Mouse (Mus musculus) heart, embryonic 11.5 days (tissue): ENCODE measurements at regions not wholly inside any gene's neighbourhood (a gene's known extent, or its start where the extent isn't known, plus 50 kb on each side); places are given as distances from the start of the nearest gene placed in this dataset.

Source experiments
- ATAC-seq: fragments of 200-750 bp; cut with Nextera tagmentation; replicated peaks from 2 replicates; pipeline ENCODE4 v1.8.0; 2017; ENCODE audit warnings: moderate library complexity; ENCODE audit not compliant: insufficient number of reproducible peaks, low FRiP score, low TSS enrichment
- H3K27ac ChIP-seq: fragments of 300-500 bp; sonication (generic); 2 replicates; pipeline ENCODE4 v1.5.1; 2014; ENCODE audit warnings: mild to moderate bottlenecking, low read depth, low read length
- H3K27me3 ChIP-seq: fragments of 300-500 bp; sonication (generic); 2 replicates; pipeline ENCODE4 v1.6.1; 2014; ENCODE audit warnings: mild to moderate bottlenecking, low read length, mixed read lengths; ENCODE audit not compliant: control insufficient read depth, insufficient read depth
- H3K36me3 ChIP-seq: fragments of 300-500 bp; sonication (generic); 2 replicates; pipeline ENCODE4 v1.6.1; 2014; ENCODE audit warnings: mild to moderate bottlenecking, low read length, moderate library complexity, mixed read lengths; ENCODE audit not compliant: control insufficient read depth, insufficient read depth
- H3K4me1 ChIP-seq: fragments of 300-500 bp; sonication (generic); 2 replicates; pipeline ENCODE4 v1.6.1; 2014; ENCODE audit warnings: low read length; ENCODE audit not compliant: control insufficient read depth, insufficient read depth
- H3K4me2 ChIP-seq: fragments of 300-500 bp; sonication (generic); 2 replicates; pipeline ENCODE4 v1.6.1; 2014; ENCODE audit warnings: mild to moderate bottlenecking, moderate library complexity
- H3K4me3 ChIP-seq: fragments of 300-500 bp; sonication (generic); 2 replicates; pipeline ENCODE4 v1.5.1; 2014; ENCODE audit warnings: low read depth, low read length
- H3K9ac ChIP-seq: fragments of 300-500 bp; sonication (generic); 2 replicates; pipeline ENCODE4 v1.6.1; 2014; ENCODE audit warnings: mild to moderate bottlenecking, low read depth, low read length, moderate library complexity
- H3K9me3 ChIP-seq: fragments of 300-500 bp; sonication (generic); replicated peaks from 2 replicates; pipeline ENCODE4 v1.6.1; 2016; ENCODE audit warnings: low read length; ENCODE audit not compliant: control insufficient read depth
- WGBS: fragments of 180-500 bp; shearing (Covaris S2); extraction: QIAGEN DNeasy Blood & Tissue Kit; methylation state at CpG from one replicate; pipeline ENCODE4 v1.1.7; 2014; ENCODE audit not compliant: insufficient replicate concordance; 5-methylcytosine and 5-hydroxymethylcytosine counted together

GRCm38 (mm10) chr5:101111619-101112018 is 266.1 kb downstream of the Gpat3 start:
- H3K4me2 ChIP-seq = no peak overlapping the region
- no peaks in the 10 kb centered on the region for H3K4me1 ChIP-seq
- H3K27me3 ChIP-seq = no peaks in the 10 kb centered on the region
- H3K27ac ChIP-seq = no peak overlapping the region
- no peak overlapping the region for H3K9ac ChIP-seq
- no peaks in the 10 kb centered on the region for H3K36me3 ChIP-seq
- WGBS = 49% methylated on average over 4 of the region's 4 CpGs
- no peak for ATAC-seq
- no peaks in the 10 kb centered on the region for H3K9me3 ChIP-seq
- H3K4me3 ChIP-seq = no peak overlapping the region

GRCm38 (mm10) chr5:101100975-101101699 is 255.6 kb downstream of the Gpat3 start:
- WGBS = 76% methylated on average over 11 of the region's 11 CpGs

GRCm38 (mm10) chr5:101091027-101091598 is 245.6 kb downstream of the Gpat3 start:
- H3K36me3 ChIP-seq = no peaks in the 10 kb centered on the region
- no peak overlapping the region for H3K4me2 ChIP-seq
- no peak for ATAC-seq
- H3K9me3 ChIP-seq = no peaks in the 10 kb centered on the region
- no peak overlapping the region for H3K27ac ChIP-seq
- H3K4me3 ChIP-seq = no peak overlapping the region
- no peaks in the 10 kb centered on the region for H3K27me3 ChIP-seq
- H3K4me1 ChIP-seq = peaks cover 6% of the 10 kb centered on the region; the same call in 1 of the 2 replicates
- 65% methylated on average over 21 of the region's 21 CpGs for WGBS
- H3K9ac ChIP-seq = no peak overlapping the region

More at GRCm38 (mm10) chr5:101100975-101101699, 255.6 kb downstream of the Gpat3 start:
- no peak for ATAC-seq
- Histone ChIP-seq H3K4me1 (no peaks in the 10 kb centered on the region), H3K36me3 (no peaks in the 10 kb centered on the region), H3K9me3 (no peaks in the 10 kb centered on the region), H3K27ac (no peak overlapping the region), H3K4me2 (no peak overlapping the region), H3K4me3 (no peak overlapping the region), H3K27me3 (no peaks in the 10 kb centered on the region), H3K9ac (no peak overlapping the region)

GRCm38 (mm10) chr5:101090415-101091026 is 245.0 kb downstream of the Gpat3 start:
- H3K4me1 ChIP-seq = peaks cover 6% of the 10 kb centered on the region; the same call in 1 of the 2 replicates
- no peak for ATAC-seq
- H3K4me3 ChIP-seq = no peak overlapping the region
- no peak overlapping the region for H3K9ac ChIP-seq
- no peaks in the 10 kb centered on the region for H3K36me3 ChIP-seq
- no peak overlapping the region for H3K4me2 ChIP-seq
- no peaks in the 10 kb centered on the region for H3K27me3 ChIP-seq
- H3K27ac ChIP-seq = no peak overlapping the region
- 77% methylated on average over 7 of the region's 7 CpGs for WGBS
- H3K9me3 ChIP-seq = no peaks in the 10 kb centered on the region

GRCm38 (mm10) chr5:101085199-101085598 is 239.7 kb downstream of the Gpat3 start:
- Histone ChIP-seq H3K4me3 (no peak overlapping the region), H3K36me3 (no peaks in the 10 kb centered on the region), H3K4me2 (no peak overlapping the region), H3K9me3 (no peaks in the 10 kb centered on the region), H3K9ac (no peak overlapping the region), H3K4me1 (no peaks in the 10 kb centered on the region), H3K27me3 (no peaks in the 10 kb centered on the region), H3K27ac (no peak overlapping the region)
- WGBS = 63% methylated on average over 3 of the region's 3 CpGs
- no peak for ATAC-seq

- Histone ChIP-seq H3K4me3 (no peak overlapping the region), H3K9ac (no peak overlapping the region), H3K27me3 (no peaks in the 10 kb centered on the region), H3K4me1 (no peaks in the 10 kb centered on the region), H3K27ac (no peak overlapping the region), H3K9me3 (no peaks in the 10 kb centered on the region), H3K4me2 (no peak overlapping the region), H3K36me3 (no peaks in the 10 kb centered on the region)
- no peak for ATAC-seq
- 73% methylated on average over 20 of the region's 20 CpGs for WGBS
These were observed 237.1 kb downstream of the Gpat3 start for GRCm38 (mm10) chr5:101082611-101083010.

GRCm38 (mm10) chr5:101064308-101064707 is 218.8 kb downstream of the Gpat3 start:
- no peaks in the 10 kb centered on the region for H3K27me3 ChIP-seq
- no peak overlapping the region for H3K9ac ChIP-seq
- H3K4me2 ChIP-seq = no peak overlapping the region
- H3K9me3 ChIP-seq = no peaks in the 10 kb centered on the region
- no peaks in the 10 kb centered on the region for H3K4me1 ChIP-seq
- ATAC-seq = no peak
- 78% methylated on average over 3 of the region's 3 CpGs for WGBS
- no peak overlapping the region for H3K4me3 ChIP-seq
- no peak overlapping the region for H3K27ac ChIP-seq
- no peaks in the 10 kb centered on the region for H3K36me3 ChIP-seq

GRCm38 (mm10) chr5:101063254-101063653 is 217.7 kb downstream of the Gpat3 start:
- Histone ChIP-seq H3K9me3 (no peaks in the 10 kb centered on the region), H3K4me3 (no peak overlapping the region), H3K9ac (no peak overlapping the region), H3K27ac (no peak overlapping the region), H3K27me3 (no peaks in the 10 kb centered on the region), H3K4me2 (no peak overlapping the region), H3K36me3 (no peaks in the 10 kb centered on the region), H3K4me1 (no peaks in the 10 kb centered on the region)
- WGBS = 85% methylated on average over 4 of the region's 4 CpGs
- no peak for ATAC-seq
